Mouse (Mus musculus) lung, postnatal 0 days (tissue): ENCODE data around the gene Smc6.

Experiments used
- CTCF ChIP-seq: IDR thresholded peaks from 2 replicates; pipeline ENCODE4 v1.5.1; 2016; ENCODE audit warnings: antibody characterized with exemption, mild to moderate bottlenecking
- EP300 ChIP-seq: IDR thresholded peaks from 2 replicates; pipeline ENCODE4 v1.6.1; 2016; ENCODE audit warnings: antibody characterized with exemption, mild to moderate bottlenecking, control low read depth

DNA sequence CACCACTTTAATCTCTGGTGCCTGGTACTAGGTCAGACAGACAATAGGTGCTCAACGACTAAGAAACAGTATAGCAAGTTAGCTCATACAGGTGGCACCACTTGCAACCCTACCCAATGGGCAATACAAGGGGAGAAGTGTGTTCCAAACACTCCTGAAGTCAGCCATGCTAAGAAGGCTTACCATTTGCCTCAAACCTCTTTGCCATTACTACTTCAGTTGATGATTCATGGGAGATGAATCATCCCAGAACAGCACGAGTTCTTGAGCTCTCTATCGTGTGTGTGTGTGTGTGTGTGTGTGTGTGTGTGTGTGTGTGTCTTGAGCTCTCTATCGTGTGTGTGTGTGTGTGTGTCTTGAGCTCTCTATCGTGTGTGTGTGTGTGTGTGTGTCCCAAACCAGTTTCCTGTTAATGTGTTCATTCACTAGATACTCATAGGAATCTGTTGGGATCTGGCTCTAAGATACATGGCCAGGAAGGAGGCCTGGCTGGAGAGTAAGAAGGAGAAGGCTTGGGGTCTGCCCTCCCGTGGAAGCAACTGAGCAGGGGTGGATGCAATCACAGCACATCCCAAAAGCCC is 76.4 kb downstream of the Smc6 start:
- TF ChIP-seq CTCF (no peak), EP300 (no peak)
